Mouse (Mus musculus): Measurements from ENCODE around the gene Sarnp. TPM values are rescaled to one million over a fixed set of nuclear protein-coding genes. Genes with fewer than 3 reads are reported as not detected.

The Sarnp gene
- polyA plus RNA-seq, 1 experiment from 2014 or later, result 152 TPM

DNA sequence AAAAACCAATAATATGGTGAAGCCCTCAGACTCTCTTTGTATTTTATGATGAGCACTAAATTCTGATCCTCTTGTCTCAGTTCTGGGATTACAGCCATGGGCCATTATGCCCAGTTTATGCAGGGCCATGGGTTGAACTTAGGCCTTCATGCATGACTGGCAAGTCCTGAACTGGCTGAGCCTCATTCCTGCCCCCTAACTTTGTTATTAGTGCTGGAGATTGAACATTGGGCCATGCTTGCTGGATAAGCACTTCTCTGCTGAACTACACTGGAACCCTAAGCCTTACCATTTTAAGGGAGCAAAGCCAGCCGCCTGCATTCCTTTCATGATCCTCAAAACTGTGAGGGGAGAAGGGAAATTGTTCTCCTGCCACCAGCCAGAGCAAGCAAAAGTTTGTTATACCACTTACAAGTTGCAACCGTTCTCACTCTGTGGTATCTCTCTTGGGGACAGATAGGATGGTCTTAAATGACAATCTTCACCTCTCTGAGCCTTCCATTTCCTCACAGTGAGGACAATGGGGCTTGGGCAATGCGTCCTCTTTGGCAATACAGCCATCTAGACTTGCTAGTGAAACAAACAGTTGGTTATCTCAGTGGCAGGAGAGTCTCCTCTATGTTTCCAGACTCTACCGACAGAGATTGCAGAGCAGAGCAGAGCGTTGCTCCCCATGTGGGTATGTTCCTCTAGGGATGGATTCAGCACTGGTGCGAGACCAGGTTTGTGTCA, 82.8 kb downstream of the Sarnp start:
- no peak overlapping the region for H3K4me3 ChIP-seq (replicated peaks; ENCODE audit: low read depth, low read length)
- DNase-seq (no peak), ATAC-seq (ENCODE audit: low FRiP score, low TSS enrichment) (no peak)
- no peak overlapping the region for H3K27ac ChIP-seq (replicated peaks; ENCODE audit: low read depth, low read length)
- H3K4me1 ChIP-seq (ENCODE audit: control insufficient read depth, insufficient read depth, low read length), result no peaks in the 10 kb centered on the region
- whole genome bisulfite sequencing, result 86% methylated on average over 6 of the region's 6 CpGs
- H3K9ac ChIP-seq (replicated peaks; ENCODE audit: low read length), result no peak overlapping the region
- no peaks in the 10 kb centered on the region for H3K36me3 ChIP-seq (ENCODE audit: control insufficient read depth, insufficient read depth, low read length)
- H3K9me3 ChIP-seq (ENCODE audit: control insufficient read depth, low read length), result no peaks in the 10 kb centered on the region
- H3K27me3 ChIP-seq (ENCODE audit: control insufficient read depth, insufficient read depth, low read length), result peaks cover 11% of the 10 kb centered on the region
- H3K4me2 ChIP-seq (ENCODE audit: low read length), result no peak overlapping the region

DNA sequence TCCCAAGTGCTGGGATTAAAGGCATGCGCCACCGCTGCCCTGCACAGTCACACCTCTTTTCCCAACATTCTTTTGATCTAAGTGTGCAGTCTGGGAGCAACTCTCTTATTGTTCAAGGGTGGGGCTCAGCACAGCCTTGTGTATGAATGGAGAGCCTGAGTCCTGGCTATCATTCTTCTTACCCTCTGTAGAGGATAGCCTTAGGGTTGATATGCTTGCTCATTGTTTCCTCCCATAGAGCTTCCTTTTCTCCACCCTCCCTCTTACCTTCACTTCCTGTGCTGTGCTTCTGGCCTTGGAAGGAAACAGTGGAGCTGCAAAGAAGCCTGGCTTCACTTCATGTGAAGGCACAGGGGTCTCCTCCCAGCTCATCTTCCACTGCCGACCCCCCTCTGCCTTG, 83.6 kb downstream of the Sarnp start, which contains the start of gene Cd63:
Cd63 (plus strand) TSS at position 292 of the 400 bp plus-strand sequence.
- no peaks in the 10 kb centered on the region for H3K36me3 ChIP-seq (ENCODE audit: control insufficient read depth, insufficient read depth, low read length)
- no peaks in the 10 kb centered on the region for H3K9me3 ChIP-seq (ENCODE audit: control insufficient read depth, low read length)
- no peak within 1 kb of the TSS for H3K4me3 ChIP-seq (replicated peaks; ENCODE audit: low read depth, low read length)
- ATAC-seq (ENCODE audit: low FRiP score, low TSS enrichment), result no peak
- peaks cover 11% of the 10 kb centered on the region for H3K27me3 ChIP-seq (ENCODE audit: control insufficient read depth, insufficient read depth, low read length)
- no peak within 1 kb of the TSS for H3K27ac ChIP-seq (replicated peaks; ENCODE audit: low read depth, low read length)
- no peak within 1 kb of the TSS for H3K9ac ChIP-seq (replicated peaks; ENCODE audit: low read length)
- no peak within 1 kb of the TSS for H3K4me2 ChIP-seq (ENCODE audit: low read length)
- 85% methylated on average over 3 of the region's 3 CpGs for WGBS
- DNase-seq, result no peak
- no peaks in the 10 kb centered on the region for H3K4me1 ChIP-seq (ENCODE audit: control insufficient read depth, insufficient read depth, low read length)

DNA sequence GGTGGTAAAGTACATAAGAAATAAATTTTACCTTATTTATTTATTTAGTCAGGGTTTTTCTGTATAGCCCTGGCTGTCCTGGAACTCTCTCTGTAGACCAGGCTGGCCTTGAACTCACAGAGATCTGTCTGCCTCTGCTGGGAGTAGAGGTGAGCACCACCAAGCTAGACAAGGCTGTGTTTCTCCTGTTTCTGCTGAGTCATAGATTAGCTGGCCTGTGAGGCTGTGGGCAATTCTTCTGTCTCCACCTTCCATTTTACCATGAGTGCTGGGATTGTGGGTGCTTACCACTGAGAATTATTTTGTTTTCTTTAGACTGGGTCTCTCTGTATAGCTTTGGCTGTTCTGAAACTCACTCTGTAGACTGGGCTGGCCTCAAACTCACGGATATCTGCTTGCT, 84.3 kb downstream of the Sarnp start:
- H3K4me3 ChIP-seq (replicated peaks; ENCODE audit: low read depth, low read length), result no peak overlapping the region
- peaks cover 5% of the 10 kb centered on the region; the same call in 1 of the 2 replicates for H3K27me3 ChIP-seq (ENCODE audit: control insufficient read depth, insufficient read depth, low read length)
- no peak overlapping the region for H3K27ac ChIP-seq (replicated peaks; ENCODE audit: low read depth, low read length)
- DNase-seq (no peak), ATAC-seq (ENCODE audit: low FRiP score, low TSS enrichment) (no peak)
- H3K9me3 ChIP-seq (ENCODE audit: control insufficient read depth, low read length), result no peaks in the 10 kb centered on the region
- H3K9ac ChIP-seq (replicated peaks; ENCODE audit: low read length), result no peak overlapping the region
- H3K4me1 ChIP-seq (ENCODE audit: control insufficient read depth, insufficient read depth, low read length), result no peaks in the 10 kb centered on the region
- H3K36me3 ChIP-seq (ENCODE audit: control insufficient read depth, insufficient read depth, low read length), result no peaks in the 10 kb centered on the region
- 87% methylated on average over 1 of the region's 1 CpGs for WGBS
- H3K4me2 ChIP-seq (ENCODE audit: low read length), result no peak overlapping the region

DNA sequence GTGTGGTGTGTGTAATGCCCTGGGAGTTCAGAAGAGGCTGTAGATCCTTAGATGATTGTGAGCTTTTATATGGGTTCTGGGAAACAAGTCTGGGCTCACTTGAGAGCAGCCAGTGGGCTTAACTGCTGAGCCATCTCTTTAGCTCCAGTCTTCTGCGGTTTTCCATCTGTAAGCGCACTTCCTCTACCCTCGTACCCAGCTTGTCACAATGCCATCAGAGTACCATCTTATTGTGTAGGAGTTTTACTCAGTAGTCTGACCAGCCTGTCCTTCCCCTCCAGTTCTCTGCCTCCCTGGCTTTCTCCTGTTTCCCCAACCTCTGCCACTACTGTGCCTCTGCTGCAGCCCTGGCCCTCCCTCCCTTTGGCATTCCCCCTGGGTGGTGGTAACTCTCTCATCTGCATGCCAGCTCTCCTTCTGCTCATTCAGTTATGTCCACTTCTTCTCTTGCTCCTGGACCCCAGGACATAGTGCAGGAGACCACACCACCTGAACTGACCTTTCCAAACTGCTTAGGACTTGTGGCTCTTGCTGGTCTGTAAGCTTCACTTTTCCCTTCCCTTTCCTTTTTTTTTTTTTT, 85.4 kb downstream of the Sarnp start:
- no peaks in the 10 kb centered on the region for H3K4me1 ChIP-seq (ENCODE audit: control insufficient read depth, insufficient read depth, low read length)
- no peak overlapping the region for H3K4me3 ChIP-seq (replicated peaks; ENCODE audit: low read depth, low read length)
- no peaks in the 10 kb centered on the region for H3K27me3 ChIP-seq (ENCODE audit: control insufficient read depth, insufficient read depth, low read length)
- H3K4me2 ChIP-seq (ENCODE audit: low read length), result no peak overlapping the region
- no peak overlapping the region for H3K27ac ChIP-seq (replicated peaks; ENCODE audit: low read depth, low read length)
- no peaks in the 10 kb centered on the region for H3K9me3 ChIP-seq (ENCODE audit: control insufficient read depth, low read length)
- DNase-seq, result no peak
- WGBS, result 79% methylated on average over 3 of the region's 3 CpGs
- H3K36me3 ChIP-seq (ENCODE audit: control insufficient read depth, insufficient read depth, low read length), result no peaks in the 10 kb centered on the region
- no peak for ATAC-seq (ENCODE audit: low FRiP score, low TSS enrichment)
- H3K9ac ChIP-seq (replicated peaks; ENCODE audit: low read length), result no peak overlapping the region

DNA sequence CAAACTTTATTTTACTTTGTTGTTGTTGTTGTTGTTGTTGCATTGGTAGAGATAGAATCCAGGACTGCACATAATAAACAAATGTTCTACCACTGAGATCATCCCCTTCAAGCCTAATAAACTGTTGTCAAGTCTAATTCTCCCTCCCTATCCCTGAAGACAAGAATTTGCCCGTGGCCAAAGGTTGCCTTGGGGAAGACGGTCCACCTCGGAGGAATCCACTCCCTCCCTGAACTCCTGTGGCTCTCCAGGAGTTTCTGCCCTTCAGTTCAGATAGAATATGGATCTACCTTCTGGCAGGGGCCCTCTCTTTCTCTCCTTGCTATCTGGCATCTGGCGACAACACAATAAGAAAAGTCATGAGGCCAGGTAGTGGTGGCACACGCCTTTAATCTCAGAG, 87.7 kb downstream of the Sarnp start:
- H3K27me3 ChIP-seq (ENCODE audit: control insufficient read depth, insufficient read depth, low read length), result no peaks in the 10 kb centered on the region
- no peaks in the 10 kb centered on the region for H3K9me3 ChIP-seq (ENCODE audit: control insufficient read depth, low read length)
- no peak overlapping the region for H3K4me3 ChIP-seq (replicated peaks; ENCODE audit: low read depth, low read length)
- no peak overlapping the region for H3K4me2 ChIP-seq (ENCODE audit: low read length)
- WGBS, result 74% methylated on average over 5 of the region's 5 CpGs
- no peaks in the 10 kb centered on the region for H3K36me3 ChIP-seq (ENCODE audit: control insufficient read depth, insufficient read depth, low read length)
- H3K9ac ChIP-seq (replicated peaks; ENCODE audit: low read length), result no peak overlapping the region
- no peak for DNase-seq
- no peak for ATAC-seq (ENCODE audit: low FRiP score, low TSS enrichment)
- no peaks in the 10 kb centered on the region for H3K4me1 ChIP-seq (ENCODE audit: control insufficient read depth, insufficient read depth, low read length)
- H3K27ac ChIP-seq (replicated peaks; ENCODE audit: low read depth, low read length), result no peak overlapping the region

DNA sequence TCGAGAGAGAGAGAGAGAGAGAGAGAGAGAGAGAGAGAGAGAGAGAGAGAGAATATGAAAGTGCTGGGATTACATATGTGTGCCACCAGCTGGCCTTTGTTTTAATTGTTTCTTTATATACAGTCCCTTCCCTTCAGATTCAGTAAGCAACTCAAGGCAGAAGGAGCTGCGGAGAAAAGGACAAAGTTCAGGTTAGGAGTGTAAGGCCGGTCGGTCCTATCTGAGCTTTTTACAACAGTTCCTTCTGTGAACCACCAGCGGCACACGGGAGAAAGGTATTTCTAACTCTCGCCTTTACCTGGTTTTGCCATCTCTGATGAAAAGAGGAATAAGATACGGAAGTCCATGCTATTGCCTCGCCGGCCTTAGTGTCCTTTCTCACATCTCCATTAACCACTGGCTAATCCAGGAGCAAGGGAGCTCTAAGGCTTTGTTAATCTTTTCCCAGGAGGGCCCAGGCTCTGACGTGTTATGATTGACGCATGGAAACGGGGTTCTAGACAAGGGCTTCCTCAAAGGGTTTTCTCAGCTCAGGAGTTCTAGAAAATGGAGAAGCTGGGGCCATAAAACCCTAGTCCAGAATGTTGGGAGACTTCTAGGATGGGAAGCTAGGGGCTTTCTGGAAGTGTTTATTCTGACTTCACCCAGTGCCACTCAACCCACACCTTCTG, 91.8 kb downstream of the Sarnp start:
- no peaks in the 10 kb centered on the region for H3K9me3 ChIP-seq (ENCODE audit: control insufficient read depth, low read length)
- DNase-seq (peak; percentile 47), ATAC-seq (ENCODE audit: low FRiP score, low TSS enrichment) (no peak)
- no peak overlapping the region for H3K9ac ChIP-seq (replicated peaks; ENCODE audit: low read length)
- no peaks in the 10 kb centered on the region for H3K36me3 ChIP-seq (ENCODE audit: control insufficient read depth, insufficient read depth, low read length)
- H3K4me1 ChIP-seq (ENCODE audit: control insufficient read depth, insufficient read depth, low read length), result 0 out of 2 replicates have a peak, but pooled peaks cover 3% of the 10 kb centered on the region
- WGBS, result 50% methylated on average over 13 of the region's 13 CpGs
- no peak overlapping the region for H3K27ac ChIP-seq (replicated peaks; ENCODE audit: low read depth, low read length)
- no peaks in the 10 kb centered on the region for H3K27me3 ChIP-seq (ENCODE audit: control insufficient read depth, insufficient read depth, low read length)
- peak overlapping the region; percentile 77 for H3K4me2 ChIP-seq (ENCODE audit: low read length)
- H3K4me3 ChIP-seq (replicated peaks; ENCODE audit: low read depth, low read length), result peak overlapping the region; percentile 66

DNA sequence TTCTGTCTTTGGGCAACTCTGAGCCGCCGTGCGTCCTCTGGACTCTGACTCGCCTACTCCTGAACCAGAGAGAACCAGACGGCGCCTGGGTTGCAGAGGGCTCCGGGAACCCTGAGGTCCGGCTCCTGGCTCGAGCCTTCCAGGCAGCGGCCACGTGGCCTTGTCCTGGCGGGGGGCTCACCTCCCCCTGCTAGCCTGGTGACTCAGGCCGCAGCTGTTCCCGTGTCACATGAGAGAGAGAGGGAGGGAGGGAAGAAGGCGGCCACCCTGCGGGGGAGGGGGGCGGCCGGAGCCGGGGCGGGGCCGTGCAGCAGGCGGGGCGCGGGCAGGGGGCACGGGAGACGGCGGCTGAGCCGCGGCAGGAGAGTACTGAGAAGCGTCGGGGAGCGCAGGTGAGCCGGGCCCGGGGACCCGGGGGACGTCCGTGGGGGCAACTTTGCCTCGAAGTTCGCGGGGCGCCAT, 92.5 kb downstream of the Sarnp start:
- Histone ChIP-seq H3K27ac (replicated peaks; ENCODE audit: low read depth, low read length) (peak overlapping the region; percentile 67), H3K4me2 (ENCODE audit: low read length) (peak overlapping the region; percentile 77), H3K36me3 (ENCODE audit: control insufficient read depth, insufficient read depth, low read length) (0 out of 2 replicates have a peak, but pooled peaks cover 2% of the 10 kb centered on the region), H3K27me3 (ENCODE audit: control insufficient read depth, insufficient read depth, low read length) (no peaks in the 10 kb centered on the region), H3K4me3 (replicated peaks; ENCODE audit: low read depth, low read length) (peak overlapping the region; percentile 66), H3K4me1 (ENCODE audit: control insufficient read depth, insufficient read depth, low read length) (0 out of 2 replicates have a peak, but pooled peaks cover 3% of the 10 kb centered on the region), H3K9me3 (ENCODE audit: control insufficient read depth, low read length) (no peaks in the 10 kb centered on the region), H3K9ac (replicated peaks; ENCODE audit: low read length) (peak overlapping the region; percentile 75)
- ATAC-seq (ENCODE audit: low FRiP score, low TSS enrichment), result peak; percentile 81
- under 1% methylated on average over 41 of the region's 41 CpGs for WGBS
- DNase-seq, result peak; percentile 78

DNA sequence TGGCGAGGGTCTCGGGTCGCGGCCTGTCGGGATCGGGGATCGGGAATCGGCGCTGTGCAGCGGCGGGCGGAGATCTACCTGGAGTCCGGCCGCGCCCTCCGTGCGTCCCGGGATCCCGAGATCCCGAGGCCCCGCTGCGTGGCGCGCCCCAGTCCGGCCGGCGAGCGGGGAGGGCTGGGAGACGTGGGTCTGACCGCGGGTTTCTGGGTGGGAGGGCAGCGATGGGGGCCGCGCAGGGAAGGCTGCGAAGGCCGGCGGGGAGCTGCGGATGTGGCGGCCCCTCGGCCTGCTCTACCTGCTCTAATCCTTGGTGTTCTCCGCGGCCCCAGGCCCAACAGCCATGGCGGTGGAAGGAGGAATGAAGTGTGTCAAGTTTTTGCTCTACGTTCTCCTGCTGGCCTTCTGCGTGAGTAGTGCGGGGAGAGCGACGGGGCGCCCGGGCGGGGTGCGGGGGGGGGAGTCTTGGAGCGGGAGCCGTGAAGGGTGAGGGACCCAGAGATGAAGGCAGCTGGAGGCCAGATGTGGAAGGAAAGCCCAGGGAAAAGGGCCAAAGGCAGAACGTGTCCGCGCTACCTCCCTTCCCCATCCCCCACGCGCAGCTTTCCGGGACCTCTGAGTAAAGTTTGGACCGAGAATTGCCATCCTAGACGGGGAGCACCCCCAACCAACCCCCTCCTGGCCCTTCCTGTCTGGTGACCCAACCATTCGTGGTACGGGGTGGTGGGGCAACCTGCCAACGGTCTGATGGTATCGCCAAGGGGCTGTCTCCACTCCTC, 93.1 kb downstream of the Sarnp start:
- ATAC-seq (ENCODE audit: low FRiP score, low TSS enrichment) (peak; percentile 35), DNase-seq (peak; percentile 62)
- Histone ChIP-seq H3K4me2 (ENCODE audit: low read length) (peak overlapping the region; percentile 77), H3K4me3 (replicated peaks; ENCODE audit: low read depth, low read length) (peak overlapping the region; percentile 66), H3K4me1 (ENCODE audit: control insufficient read depth, insufficient read depth, low read length) (0 out of 2 replicates have a peak, but pooled peaks cover 3% of the 10 kb centered on the region), H3K9me3 (ENCODE audit: control insufficient read depth, low read length) (no peaks in the 10 kb centered on the region), H3K27ac (replicated peaks; ENCODE audit: low read depth, low read length) (peak overlapping the region; percentile 67), H3K9ac (replicated peaks; ENCODE audit: low read length) (peak overlapping the region; percentile 75), H3K36me3 (ENCODE audit: control insufficient read depth, insufficient read depth, low read length) (0 out of 2 replicates have a peak, but pooled peaks cover 2% of the 10 kb centered on the region), H3K27me3 (ENCODE audit: control insufficient read depth, insufficient read depth, low read length) (no peaks in the 10 kb centered on the region)
- 2% methylated on average over 65 of the region's 66 CpGs for WGBS
